Mouse (Mus musculus) kidney, adult 11 months (tissue): ENCODE measurements at regions not wholly inside any gene's neighbourhood (a gene's known extent, or its start where the extent isn't known, plus 50 kb on each side); places are given as distances from the start of the nearest gene placed in this dataset.
A peak's percentile ranks its signal among the peaks of the same experiment; 100 is the strongest.

ENCODE experiments used
- DNase-seq: peaks from one replicate; pipeline ENCODE4 v3.0.0; 2022

GRCm38 (mm10) chr3:148762541-148763225, 227.7 kb downstream of the Adgrl2 start:
- DNase-seq = no peak

DNA sequence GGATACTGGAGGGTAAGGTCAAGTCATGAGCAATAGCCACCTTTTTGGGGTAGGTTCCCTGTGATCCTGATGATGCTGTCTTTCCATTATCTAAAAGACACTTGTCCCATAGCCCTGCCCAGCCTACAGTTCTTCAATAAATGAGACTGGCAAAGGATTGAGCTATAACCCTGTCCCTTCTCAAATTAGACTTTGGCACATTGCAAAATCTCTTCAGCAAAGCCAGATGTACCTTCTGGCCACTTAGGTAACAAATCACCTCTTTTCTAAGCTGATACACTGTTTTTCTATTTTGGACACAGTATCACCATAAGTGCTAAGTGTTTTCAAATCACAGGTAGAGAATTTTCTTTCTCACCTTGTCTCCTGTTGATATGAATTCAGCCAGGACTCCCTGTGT, 228.8 kb downstream of the Adgrl2 start:
- DNase-seq = no peak

- no peak for DNase-seq
Observed at GRCm38 (mm10) chr3:148759500-148759899, 230.9 kb downstream of the Adgrl2 start.

GRCm38 (mm10) chr3:148746234-148746633, 244.1 kb downstream of the Adgrl2 start:
- no peak for DNase-seq

DNA sequence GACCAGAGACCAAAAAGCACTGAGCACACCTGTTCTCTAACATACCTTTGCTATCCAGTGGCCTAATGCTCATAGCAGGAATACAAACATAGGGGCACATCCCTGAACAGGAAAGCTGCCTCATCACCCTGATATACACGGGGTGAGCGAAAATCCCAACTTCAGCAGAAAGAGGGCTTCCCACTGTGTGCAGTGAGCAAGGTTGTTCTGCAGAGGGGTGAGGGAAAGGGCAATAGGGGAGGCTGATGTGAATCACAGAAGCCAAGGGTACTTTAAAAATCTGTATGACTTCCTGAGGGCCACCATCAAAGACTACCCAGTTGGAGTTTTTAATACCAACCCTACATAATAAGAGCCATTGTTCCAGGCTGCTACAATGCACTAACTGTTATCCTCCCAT, 245.7 kb downstream of the Adgrl2 start:
- no peak for DNase-seq

DNA sequence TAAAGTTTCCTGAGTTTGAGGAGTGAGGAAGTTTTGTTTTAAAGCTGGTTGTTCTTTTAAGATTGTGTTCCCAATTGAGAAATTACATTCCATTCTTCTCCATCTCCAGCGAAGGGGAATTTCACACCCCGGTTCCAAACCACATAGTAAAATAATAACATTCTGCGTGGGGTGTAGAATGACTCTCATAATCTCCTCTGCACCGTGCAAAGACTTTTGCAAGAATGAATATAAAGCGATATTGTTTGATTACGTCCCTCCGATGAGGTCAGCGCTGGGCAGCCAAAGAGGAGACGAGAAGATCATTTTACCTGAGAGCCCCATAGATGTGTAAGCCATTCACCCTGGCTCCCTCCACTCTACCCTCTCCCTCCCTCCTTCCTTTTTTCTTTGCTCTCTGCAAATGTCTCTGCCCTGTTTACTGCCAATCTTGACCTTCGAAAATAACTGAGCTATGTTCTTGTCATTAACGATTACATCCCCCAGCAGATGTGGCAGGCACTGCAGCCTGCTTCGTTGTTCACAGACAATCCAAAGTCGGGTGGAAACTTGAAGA, 256.1 kb downstream of the Adgrl2 start:
- DNase-seq = no peak

DNA sequence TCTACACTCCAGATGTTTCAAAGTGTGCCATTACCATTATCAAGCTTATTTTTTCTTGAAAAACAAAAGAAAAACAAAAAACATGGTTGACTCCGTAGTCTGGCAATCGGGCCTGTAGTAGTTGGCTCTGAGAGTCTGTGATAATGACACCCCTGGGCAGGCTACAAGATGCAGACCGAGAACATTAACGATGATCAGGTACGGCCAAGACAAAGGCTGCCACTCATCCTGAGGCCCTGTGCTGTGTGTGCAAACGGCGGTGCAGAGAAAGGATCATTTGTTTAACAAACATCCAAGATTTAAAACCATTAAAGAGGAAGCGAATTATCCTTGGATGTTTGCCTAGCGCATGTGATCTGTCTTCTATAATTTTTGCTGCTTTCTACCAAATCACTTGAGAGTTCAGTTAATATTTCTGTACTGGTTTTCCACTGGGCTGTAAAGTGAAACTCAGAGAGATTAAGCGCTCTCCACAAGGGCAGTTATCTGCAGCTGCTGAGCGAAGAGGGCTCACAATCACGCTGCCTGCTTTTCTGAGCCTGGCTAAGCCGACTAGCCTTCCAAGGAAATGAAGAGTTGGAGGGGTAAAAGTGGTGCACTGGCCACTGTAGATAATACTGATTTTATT, 257.0 kb downstream of the Adgrl2 start:
- DNase-seq = no peak

DNA sequence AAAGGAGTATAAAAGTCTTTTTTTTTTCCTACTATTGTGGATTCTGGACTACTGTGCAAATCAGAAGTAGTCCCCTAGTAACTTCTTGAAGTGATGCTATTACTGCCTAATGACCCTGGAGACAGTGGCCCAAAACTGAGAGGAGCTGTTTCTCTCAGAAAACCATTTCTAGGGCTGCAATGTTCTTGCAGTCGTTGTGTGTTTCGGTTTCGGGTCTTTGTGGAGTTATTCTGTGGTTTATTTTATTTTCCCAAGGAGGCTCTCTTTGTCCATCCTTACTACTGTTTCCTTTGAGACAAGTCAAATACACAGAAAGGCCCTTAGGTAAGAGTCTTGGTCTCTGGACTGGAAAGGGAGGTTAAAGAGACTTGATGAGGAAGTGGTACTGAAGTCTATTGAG, 258.9 kb downstream of the Adgrl2 start:
- DNase-seq = no peak

GRCm38 (mm10) chr3:148729242-148729680, 261.1 kb downstream of the Adgrl2 start:
- peak; percentile 6 for DNase-seq

- DNase-seq = no peak
Observed at GRCm38 (mm10) chr3:148728513-148729241, 261.7 kb downstream of the Adgrl2 start.

DNA sequence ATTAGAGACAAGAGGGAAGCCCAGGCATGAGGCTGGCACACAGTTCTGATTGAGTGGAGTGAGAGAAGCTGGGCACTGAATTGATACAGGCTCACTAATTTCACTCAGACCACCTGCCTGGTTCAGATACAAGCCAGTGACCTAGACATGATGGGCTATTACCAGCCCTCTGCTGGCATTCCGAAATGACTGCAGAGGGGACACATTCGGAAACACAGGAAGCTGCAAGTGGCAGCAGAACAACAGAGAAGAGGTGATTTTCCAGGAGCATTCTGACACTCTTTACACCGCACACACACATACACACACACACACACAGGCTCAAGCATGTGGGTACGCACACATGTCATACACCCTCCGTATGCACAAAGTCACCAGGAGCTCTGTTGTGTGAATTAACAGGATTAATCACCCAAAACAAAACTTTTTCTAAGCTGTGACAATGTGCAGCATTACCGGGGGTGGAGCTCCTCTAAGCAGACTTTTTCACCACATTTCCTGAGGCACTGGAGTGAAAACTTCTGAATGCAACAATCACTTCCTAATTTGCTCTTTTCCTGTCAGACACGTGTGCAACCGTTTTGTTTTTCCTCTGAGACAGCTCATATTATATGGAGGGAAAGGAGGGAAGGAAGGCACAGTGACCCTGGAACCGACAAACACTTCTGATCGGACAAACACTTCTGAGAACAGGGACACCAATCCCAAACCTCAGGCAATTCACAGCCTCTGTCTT, 263.6 kb downstream of the Adgrl2 start:
- DNase-seq = no peak

DNA sequence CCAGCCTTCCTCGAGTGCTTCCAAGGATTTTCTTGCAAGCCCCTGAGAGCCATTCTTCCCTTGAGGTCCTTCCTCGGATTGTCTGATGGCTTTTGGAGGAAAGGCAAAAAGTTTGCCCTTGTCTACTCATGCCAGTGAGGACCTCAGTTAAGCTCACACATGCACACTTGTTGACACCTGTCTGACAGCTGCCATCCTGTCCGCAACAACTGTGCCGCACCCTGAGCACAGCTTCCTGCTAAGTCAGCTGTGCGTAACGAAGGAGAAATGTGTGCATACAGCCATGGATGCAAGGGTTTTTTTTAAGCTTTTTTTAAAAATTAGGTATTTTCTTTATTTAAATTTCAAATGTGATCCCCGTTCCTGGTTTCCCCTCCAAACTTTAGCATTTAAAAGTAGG, 293.8 kb downstream of the Adgrl2 start:
- no peak for DNase-seq

DNA sequence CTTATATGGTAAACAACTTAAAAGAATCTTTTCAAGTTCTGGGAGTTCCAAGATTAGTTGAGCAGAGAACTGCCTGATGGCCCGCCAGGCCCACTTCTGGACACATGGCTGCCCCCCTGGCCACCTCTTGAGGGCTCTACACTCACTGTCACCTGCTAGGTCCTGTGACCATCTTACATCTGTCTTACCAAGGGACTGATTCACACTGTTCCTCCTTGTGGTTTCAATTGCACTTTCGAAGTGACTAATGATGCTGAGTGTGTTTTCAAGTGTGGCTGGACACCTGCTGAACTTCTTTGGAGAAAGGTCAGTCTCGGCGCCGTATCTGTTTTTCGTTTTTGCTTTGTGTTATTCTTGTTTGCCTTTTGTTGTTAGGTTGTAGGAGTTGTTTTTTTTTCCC, 294.9 kb downstream of the Adgrl2 start:
- no peak for DNase-seq

GRCm38 (mm10) chr3:148683181-148683580, 307.2 kb downstream of the Adgrl2 start:
- DNase-seq = no peak

DNA sequence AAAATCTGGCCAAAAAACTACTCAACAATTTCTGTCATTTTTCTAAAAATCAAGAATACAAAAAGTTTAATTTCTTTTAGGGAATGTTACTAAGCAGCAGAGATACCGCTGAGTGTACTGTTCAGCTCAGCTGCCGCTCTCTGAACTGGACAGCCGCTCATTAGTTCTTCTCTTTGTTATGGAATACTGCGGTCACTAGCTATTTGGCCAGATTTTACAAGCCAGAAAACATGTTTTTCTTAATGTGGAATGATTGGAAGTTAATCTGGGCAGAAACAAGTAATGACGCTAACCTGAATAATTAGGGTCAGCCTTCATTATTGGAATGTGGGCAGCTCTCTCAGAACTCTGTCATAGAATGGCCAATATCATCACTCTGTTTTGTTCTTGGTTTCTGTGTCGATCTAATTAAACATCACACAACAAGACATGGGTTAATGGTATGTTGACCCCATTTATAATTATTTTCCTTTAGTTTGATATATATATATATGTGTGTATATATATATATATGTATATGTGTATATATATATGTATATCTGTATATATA, 307.8 kb downstream of the Adgrl2 start:
- no peak for DNase-seq

DNA sequence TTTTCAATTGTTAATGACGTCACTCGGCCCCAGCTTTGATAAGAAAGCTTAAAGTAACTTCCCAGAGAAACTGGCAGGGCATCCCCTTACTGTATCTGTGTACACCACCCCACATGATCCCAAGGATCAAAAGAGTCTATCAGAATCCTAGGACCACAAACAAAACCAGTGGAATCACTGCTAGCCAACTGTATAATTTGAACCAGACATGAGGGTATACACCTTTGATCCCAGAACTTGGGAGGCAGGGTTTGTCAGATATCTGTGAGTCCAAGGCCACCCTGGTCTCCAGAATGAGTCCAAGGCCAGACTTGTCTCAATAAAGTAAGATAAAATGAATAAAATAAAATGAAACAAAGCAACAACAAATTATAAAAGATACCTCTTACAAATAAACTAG, 309.2 kb downstream of the Adgrl2 start:
- no peak for DNase-seq

- peak; percentile 59 for DNase-seq
Observed at GRCm38 (mm10) chr3:148680737-148681136, 309.6 kb downstream of the Adgrl2 start.

DNA sequence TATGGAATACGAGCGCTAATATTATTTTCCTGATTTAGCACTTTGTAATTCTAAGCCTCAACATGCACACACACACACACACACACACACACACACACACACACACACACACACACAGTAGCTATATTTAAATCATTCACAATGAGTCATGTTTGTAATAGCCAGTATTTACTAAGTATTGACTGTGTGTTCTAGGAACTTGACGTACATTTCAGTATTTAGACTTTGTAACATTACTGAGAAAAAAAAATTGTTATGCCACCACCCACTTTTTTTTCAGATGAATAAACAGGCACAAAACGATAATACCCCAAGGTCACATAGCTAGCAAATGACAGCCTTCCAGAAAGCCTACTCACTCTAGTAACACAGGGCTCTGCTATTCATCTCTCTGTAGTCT, 310.3 kb downstream of the Adgrl2 start:
- DNase-seq = no peak

DNA sequence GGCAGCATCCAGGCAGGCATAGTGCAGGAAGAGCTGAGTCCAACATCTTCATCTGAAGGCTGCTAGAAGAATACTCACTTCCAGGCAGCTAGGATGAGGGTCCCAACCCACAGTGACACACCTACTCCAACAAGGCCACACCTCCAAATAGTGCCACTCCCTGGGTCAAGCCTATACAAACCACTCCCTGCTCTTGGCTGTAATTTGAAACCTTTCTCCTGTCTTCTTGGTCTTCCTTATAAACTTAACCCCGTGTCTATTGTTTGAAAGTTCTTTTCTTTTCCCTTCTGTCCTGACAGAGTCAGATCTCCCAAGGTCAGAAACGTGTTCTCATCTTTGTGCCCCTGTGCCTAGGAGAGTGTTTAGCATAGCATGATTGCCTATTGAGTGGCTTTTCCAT, 311.2 kb downstream of the Adgrl2 start:
- no peak for DNase-seq

DNA sequence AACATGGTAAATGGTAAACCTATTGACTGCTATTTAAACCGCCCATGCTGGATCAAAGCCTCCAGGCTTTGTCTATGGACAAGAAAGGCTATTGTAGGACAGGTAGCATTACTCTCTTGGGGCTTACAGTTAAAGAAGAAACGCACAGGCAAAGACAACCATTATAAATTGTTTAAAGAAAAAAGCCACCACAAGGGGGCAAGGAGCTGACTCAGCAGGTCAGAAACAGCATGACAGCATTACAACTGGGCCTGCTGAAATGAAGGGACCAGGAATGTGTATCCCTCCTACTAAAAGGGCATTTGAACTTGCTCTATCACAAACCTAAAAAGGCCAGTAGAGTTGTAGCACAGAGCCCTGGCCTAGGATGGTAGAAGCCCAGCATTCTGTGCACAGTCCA, 314.3 kb downstream of the Adgrl2 start:
- no peak for DNase-seq

DNA sequence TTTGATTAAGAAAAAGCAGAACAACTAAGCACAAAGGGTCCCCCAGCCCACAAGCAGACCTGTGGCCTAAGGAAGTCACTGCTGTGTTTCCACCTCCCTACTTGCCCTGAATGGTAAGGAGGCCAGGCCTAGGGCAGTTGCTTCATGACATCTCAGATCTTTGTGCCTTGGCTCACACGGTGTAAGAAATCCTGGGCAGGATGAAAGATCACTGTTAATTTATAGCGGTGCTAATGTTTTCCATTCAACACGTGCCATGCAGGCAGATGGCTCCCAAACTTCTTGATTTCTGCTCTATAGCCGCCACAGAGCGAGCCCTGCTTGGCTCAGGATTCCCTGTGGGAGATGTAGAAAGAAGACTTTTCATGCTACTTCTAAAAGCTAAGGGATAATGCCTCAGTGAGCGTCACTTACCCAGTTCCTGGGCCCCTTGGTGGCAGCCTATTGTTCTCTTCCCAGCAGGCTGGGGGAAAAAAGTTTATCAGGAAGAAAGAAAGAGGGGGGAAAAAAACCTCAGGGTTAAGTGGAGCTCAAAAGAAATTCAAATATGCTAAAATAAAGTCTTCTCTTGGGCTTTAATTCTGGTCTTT, 327.4 kb downstream of the Adgrl2 start:
- no peak for DNase-seq

DNA sequence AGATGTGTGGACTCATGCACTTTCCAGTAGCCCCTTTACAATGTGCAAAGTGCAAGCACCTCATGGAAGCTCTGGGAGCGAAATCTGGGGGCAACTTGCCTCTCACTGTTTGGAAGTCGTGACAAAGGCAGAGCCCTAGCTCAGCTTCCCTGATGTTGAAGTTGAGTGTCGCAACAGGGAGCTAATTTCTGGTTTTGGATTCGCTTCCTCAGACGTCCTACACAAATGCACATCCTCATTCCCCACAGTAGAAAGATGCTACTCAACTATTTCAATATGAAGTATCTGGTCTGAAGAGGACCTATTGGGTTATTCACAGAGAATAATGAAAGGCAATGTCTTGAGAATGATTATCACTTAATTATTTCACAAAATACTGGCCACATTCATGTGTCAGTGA, 331.3 kb downstream of the Adgrl2 start:
- no peak for DNase-seq
